Mouse (Mus musculus): ENCODE results near the gene Ppp1r1a. TPM values are rescaled to one million over a fixed set of nuclear protein-coding genes. Genes with fewer than 3 reads are reported as not detected.
A peak's percentile ranks its signal among the peaks of the same experiment; 100 is the strongest.

Gene Ppp1r1a
- polyA plus RNA-seq (2017; shearing (Covaris generic)) = not detected

- ATAC-seq = no peak
Observed at GRCm38 (mm10) chr15:103537822-103538213, at the start of gene Ppp1r1a. Ppp1r1a (minus strand) TSS chr15:103538003.

GRCm38 (mm10) chr15:103585876-103586275, 48.1 kb upstream of the Ppp1r1a start:
- ATAC-seq = no peak

DNA sequence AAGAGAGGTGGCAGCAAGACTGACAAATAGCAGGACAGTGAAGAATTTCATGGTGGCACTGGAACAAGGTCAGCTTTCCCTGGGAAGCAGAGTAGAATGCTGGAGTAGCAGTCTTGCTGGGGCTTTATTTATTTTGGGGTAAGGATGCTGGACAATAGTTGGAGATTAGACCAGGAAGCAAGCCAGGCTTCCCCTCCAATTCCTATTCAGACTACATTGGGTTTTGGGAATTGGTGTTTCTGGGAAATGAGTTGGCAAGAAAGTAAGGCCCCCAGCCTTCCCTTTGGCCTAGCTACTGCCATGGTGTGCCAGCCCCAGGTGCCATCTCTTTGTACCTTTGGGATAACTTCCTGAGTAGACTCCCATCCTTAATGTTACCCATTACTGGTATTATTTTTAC, 27.2 kb upstream of the Ppp1r1a start, which contains the start of gene Glycam1:
Glycam1 (minus strand) TSS at position 101 of the 400 bp plus-strand sequence.
- ATAC-seq = no peak

- ATAC-seq = peak; percentile 45
Observed at GRCm38 (mm10) chr15:103552096-103552690, 14.4 kb upstream of the Ppp1r1a start.

- no peak for ATAC-seq
Observed at GRCm38 (mm10) chr15:103551053-103551452, 13.2 kb upstream of the Ppp1r1a start.

DNA sequence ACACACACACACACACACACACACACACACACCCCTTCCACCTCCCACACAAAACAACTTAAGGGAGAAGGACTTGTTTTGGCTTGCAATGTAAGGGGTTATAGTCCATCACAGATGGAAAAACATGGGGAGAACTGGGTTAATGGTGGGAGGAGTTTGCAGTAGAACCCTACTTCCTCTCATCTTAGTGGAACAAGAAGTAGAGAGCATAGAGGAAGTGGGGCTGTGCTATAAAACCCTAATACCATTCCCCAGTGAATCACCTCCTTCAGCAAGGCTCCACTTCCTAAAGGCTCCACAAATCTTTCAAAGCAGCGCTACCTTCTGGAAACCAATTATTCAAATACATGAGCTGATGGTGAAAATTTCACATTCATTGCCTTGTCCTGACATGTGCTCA, 11.7 kb upstream of the Ppp1r1a start:
- ATAC-seq = no peak

GRCm38 (mm10) chr15:103547983-103548382, 10.2 kb upstream of the Ppp1r1a start:
- ATAC-seq = no peak

DNA sequence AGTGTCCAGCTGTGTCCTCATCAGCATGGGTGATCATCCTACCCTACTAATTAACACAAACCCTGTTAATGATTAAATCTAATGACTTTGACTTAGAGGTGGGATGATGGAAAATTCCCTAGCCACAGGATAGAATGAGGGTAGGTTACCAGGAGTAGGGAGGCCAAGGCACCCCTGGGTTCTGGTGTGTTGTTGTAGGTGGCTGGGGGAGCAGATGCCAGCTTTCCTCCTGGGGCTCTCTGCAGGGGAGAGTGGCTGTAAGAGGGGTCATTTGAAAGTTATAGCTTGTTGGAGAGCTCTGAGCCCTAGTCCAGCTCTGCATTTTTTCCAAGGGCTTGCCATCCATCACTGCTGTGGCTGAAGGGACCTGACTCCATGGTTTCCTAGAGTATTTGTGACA, 4.7 kb upstream of the Ppp1r1a start:
- ATAC-seq = no peak

- no peak for ATAC-seq
Observed at GRCm38 (mm10) chr15:103540646-103541045, 2.8 kb upstream of the Ppp1r1a start.

- no peak for ATAC-seq
Observed at GRCm38 (mm10) chr15:103539259-103539658, 1.5 kb upstream of the Ppp1r1a start.

DNA sequence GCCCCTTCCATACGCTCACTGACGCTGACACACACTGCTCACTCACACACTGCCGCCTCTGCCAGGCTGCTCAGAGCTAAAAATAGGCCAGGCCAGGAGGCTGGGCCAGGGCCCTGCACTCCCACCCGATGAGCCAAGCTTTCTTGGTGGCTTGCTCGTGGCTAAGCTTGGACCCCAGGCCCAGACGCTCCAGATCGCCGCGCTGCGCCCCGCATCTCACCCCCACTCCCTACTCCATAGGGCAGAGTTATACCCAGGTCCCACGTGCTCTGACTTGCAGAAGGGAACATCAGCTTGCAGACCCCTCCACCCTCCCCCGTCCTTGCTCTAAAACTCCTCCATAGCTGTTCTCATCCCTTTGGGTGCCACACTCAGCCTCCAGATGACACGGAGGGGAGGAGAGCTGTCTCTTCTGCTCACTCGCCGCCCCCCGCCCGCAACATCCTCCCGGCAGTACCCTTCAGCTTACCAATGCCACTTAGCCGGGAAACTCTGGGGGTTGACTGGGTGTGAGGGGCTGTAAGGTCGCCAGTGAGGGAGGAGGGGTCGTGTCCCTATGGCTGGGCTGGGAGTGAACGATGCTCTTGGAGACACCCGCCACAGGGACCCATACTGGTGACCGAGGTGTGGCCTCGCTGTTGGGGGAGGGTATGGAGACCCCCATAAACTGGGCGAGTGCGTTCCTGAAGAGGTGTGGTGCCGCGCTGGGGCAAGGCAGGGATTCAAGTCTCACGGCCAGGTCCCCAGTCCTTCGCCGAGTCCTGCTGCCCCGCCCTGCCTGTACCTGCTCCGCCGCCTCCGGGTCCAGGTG, 587 bp downstream of the Ppp1r1a start:
- ATAC-seq = no peak

GRCm38 (mm10) chr15:103536456-103536855, 1.3 kb downstream of the Ppp1r1a start:
- no peak for ATAC-seq

DNA sequence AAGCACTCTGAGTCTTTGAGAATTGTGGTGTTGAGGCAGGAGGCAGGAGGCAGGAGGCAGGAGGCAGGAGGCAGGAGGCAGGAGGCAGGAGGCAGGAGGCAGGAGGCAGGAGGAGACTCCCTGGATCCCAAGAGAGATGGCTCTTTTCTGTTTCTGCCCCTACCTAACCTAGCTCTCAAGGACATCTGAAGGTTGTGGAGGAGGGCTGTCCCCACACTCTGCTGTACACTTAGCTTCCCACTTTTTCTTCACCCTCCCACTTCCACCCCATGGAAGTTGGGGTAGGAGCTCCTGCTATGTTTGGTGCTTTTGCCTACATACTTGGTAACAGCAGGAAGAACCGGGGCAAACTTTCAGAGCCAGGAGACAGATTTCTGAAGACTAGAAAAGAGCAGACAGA, 2.0 kb downstream of the Ppp1r1a start:
- no peak for ATAC-seq

GRCm38 (mm10) chr15:103535030-103535429, 2.8 kb downstream of the Ppp1r1a start:
- no peak for ATAC-seq

DNA sequence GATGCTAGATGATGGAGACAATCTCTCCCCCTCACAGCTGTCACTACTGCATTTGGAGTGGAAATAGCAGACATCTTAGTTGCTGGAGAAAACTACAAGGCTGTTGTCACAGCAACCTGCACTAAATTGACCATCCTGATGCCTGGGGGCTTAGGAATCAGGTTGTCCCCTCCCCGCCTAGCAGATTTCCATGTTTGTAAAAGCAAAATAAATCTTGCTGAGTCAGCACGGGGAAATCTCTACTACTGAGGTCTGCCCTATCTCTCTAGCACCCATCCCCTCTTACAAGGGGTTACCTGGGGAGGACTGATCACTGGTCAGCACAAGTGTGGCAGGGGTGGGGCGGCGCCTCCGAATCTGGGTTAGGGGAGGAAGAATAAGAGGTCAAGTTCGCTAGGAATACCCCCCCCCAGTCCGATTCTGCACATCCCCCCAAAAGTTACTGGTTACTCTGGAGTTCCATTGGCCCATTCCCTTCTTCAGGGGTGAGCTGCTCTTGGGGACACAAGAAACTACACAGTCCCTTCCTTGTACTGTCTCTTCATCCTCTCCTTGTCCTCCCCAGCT, 3.7 kb downstream of the Ppp1r1a start:
- no peak for ATAC-seq

DNA sequence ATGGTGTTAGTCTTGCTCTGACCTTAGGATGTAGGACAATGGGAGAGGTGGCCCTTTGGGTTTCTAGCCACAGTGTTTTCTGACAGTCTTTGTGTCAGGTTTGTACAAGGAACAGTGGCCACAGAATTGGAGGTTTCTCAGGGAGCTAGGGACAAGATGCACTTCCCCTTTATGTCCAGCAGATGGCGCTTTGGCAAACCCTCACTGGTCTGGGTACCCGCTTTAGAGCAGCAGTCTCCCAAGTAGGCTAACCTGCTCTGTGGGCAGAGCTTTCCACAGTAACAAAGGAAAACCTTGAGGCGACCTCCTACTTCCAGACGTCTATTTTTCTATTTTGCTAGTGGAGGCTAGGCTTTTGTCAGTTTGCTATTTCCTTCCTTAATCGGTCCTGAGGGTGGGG, 7.4 kb downstream of the Ppp1r1a start:
- peak; percentile 47 for ATAC-seq

DNA sequence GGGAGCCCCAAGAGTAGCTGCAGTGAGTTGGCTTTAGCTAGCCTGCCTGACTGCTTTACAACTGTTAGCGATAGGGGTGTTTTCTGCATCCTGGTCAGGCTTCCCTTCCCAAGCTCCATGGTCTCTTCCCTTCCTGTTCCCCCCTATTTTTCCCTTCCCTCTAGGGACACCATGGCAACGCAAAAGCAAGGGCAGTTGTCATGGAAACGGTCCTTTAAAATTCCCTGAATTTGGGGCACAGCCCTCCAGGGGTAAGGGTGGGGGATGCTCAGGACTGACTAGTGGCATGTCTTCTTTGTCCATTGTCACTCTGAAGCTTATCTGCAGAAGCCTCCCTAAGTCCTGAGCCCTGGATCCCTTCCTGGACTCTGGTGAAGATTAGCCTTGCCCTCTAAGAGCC, 14.6 kb downstream of the Ppp1r1a start:
- ATAC-seq = no peak

GRCm38 (mm10) chr15:103522458-103523099, 15.2 kb downstream of the Ppp1r1a start:
- ATAC-seq = no peak

GRCm38 (mm10) chr15:103519386-103520378, 18.1 kb downstream of the Ppp1r1a start:
- ATAC-seq = no peak

DNA sequence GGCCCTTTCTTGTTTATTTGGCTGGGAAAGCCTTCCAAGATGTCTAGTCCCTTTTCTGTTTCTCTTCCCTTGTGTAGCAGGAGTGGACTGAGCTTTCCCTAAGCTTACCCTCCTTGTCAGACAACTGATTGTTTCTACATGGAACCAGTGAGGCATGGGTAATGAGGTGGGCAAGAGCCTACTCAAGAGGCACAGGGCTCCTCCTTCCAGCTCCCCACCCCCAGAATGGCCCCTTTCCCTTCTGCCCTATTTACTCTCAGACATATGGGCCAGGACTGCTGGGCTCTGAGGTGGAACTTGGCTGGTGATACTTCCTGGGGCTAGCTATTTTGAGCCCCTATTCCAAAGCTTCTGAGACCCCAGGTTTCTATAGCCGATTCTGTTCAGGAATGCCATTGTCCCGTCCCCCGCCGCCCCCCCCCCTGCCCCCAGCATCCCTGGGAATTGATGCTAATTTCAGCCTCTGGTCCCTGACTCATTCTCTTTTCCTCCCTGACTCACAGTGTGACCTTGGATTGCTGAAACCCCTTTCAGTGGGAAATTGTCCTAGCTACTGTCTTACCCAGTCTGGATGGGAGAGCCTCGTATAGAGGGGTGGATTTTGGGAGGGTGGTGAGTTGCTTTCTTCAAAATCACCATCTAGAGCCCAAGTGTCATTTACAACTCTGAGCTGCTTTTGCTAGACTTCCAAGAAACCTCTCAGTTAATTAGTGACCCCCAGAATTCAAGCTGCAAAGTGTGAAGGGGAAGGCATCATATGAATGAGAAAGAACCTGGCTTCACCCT, 19.0 kb downstream of the Ppp1r1a start:
- no peak for ATAC-seq

DNA sequence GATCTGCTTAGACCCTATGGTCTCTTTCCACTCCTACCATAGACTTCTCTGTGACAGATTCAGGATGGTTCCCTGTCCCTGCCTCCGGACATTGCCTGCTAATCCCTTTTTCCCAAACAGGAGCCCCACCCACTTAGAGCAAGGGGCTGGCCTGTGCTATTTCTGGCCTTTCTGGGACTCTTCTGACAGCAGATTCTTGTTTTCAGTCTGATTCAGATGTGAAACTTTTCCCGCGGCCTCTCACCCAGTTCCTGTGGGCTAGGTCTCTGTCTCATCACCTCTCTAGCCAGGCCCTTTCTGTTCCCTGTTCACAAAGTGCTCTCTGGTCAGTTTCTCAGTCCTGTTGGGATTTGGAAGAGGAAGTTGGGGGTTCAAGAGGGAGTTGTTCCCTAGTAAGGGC, 22.9 kb downstream of the Ppp1r1a start:
- ATAC-seq = no peak

Measured in CD4-positive, CD25-positive, alpha-beta regulatory T cell, adult 4 months (primary cell).